ENCODE assay signal across 12 mouse cellular contexts in the genomic region with DNA sequence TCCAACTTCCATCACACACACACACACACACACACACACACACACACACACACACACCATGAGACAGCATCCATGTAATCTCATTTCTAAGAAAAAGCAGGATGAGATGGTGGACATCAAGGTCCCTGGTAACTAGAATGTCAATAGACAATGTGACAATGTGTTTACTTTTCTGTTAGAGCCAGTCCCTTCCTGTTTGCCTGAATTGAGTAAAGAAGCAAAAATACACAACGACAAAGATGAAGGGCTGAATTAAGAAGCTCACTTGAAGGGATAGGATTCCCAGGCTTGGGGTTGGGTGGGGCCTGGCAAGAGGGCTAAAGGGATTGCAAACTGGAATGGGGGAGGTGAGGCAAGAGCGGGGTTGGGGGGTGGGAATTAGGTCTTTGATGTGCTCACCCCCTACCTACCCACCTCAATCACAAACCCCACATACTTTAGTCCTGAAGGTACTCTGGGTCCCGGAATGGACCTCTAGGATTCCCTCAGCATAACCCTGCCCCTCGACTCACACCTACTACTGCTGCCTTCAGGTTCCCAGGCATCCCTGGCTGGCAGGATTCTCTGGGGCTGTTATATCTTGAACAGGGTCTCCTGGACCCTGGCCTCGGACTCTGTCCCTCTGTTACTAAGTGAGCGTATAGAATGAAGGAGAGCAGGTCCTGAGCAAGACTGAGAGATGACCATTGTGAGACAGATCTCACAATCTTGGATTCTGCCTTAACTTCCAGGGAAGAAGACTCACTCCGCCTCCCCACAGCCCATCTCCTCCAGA.
DNase-seq lines count a peak whose midpoint lies in the region; ATAC-seq and TF ChIP-seq lines count a peak whose summit lies in the region.
"Had no signal": no experiment of that assay in that cellular context is flagged by ENCODE, and none has a peak within 500 bp of the region (broad histone marks: within the 10 kb centered on the region; RNA-seq: fewer than 3 reads in every experiment).

No protein-coding gene starts in this region.

- no peak for TF ChIP-seq EP300 in ES-Bruce4 (IDR thresholded peaks at IDR 0.05; ENCODE audit: insufficient read depth, low read depth, low read length)

- no peak for ATAC-seq in heart, embryonic 14.5 days (ENCODE audit: insufficient number of reproducible peaks, insufficient read depth, low FRiP score, low read depth)
- ATAC-seq in limb, embryonic 13.5 days (ENCODE audit: low FRiP score, low read depth), result no peak

- peak overlapping the region; percentile 48 for H3K4me2 ChIP-seq in heart, embryonic 14.5 days (ENCODE audit: low read length)
- H3K4me2 ChIP-seq in limb, embryonic 13.5 days (replicated peaks), result 0 out of 2 replicates have a peak overlapping the region, but pooled peaks have one; percentile 9
- H3K4me2 ChIP-seq: embryonic facial prominence, embryonic 15.5 days; kidney, embryonic 15.5 days; lung, embryonic 15.5 days had no signal

- TF ChIP-seq POLR2A in ES-Bruce4 (IDR thresholded peaks at IDR 0.05; ENCODE audit: insufficient read depth, low read length), result no peak

- H3K36me3 ChIP-seq in heart, embryonic 14.5 days (ENCODE audit: control insufficient read depth, insufficient read depth, low read length), result no peaks in the 10 kb centered on the region
- no peaks in the 10 kb centered on the region for H3K36me3 ChIP-seq in ES-Bruce4 (ENCODE audit: control insufficient read depth, insufficient read depth, low read length, poor library complexity, severe bottlenecking)
- H3K36me3 ChIP-seq in limb, embryonic 13.5 days, result no peaks in the 10 kb centered on the region
- H3K36me3 ChIP-seq: embryonic facial prominence, embryonic 15.5 days; kidney, embryonic 15.5 days; lung, embryonic 15.5 days had no signal

- no peaks in the 10 kb centered on the region for H3K9me3 ChIP-seq in heart, embryonic 14.5 days (ENCODE audit: control insufficient read depth, low read length)
- H3K9me3 ChIP-seq in ES-Bruce4 (replicated peaks; ENCODE audit: control insufficient read depth, insufficient read depth, low read length, poor library complexity, severe bottlenecking), result no peaks in the 10 kb centered on the region
- no peaks in the 10 kb centered on the region for H3K9me3 ChIP-seq in limb, embryonic 13.5 days
- H3K9me3 ChIP-seq: embryonic facial prominence, embryonic 15.5 days; kidney, embryonic 15.5 days; lung, embryonic 15.5 days had no signal

- peaks cover 32 to 35% of the 10 kb centered on the region in 2 experiments for H3K4me1 ChIP-seq in heart, embryonic 14.5 days (ENCODE audit: control insufficient read depth in 2 of 2, insufficient read depth in 2 of 2, low read length in 2 of 2)
- H3K4me1 ChIP-seq in ES-Bruce4 (ENCODE audit: control insufficient read depth, insufficient read depth, low read length), result peaks cover 11% of the 10 kb centered on the region
- peaks cover 19% of the 10 kb centered on the region for H3K4me1 ChIP-seq in limb, embryonic 13.5 days

- WGBS in heart, embryonic 14.5 days, result 58% methylated on average over 7 of the region's 7 CpGs
- WGBS in limb, embryonic 13.5 days, result 57% methylated on average over 7 of the region's 7 CpGs

- peak overlapping the region; percentile 11 to 53; a peak in 3 of 4 replicates for H3K27ac ChIP-seq in heart, embryonic 14.5 days (replicated peaks in 1 of 2; ENCODE audit: control insufficient read depth in 1 of 2, insufficient read depth in 1 of 2, low read depth in 2 of 2, low read length in 2 of 2)
- H3K27ac ChIP-seq in ES-Bruce4 (ENCODE audit: insufficient read depth, low read length), result peak overlapping the region; percentile 79
- H3K27ac ChIP-seq in limb, embryonic 13.5 days, result no peak overlapping the region
- H3K27ac ChIP-seq: embryonic facial prominence, embryonic 15.5 days; kidney, embryonic 15.5 days; lung, embryonic 15.5 days had no signal

- DNase-seq in heart, postnatal 14 days, result no peak
- peak; percentile 52 for DNase-seq in 3T3-L1 (ENCODE audit: low read depth, low spot score)
- no peak for DNase-seq in frontal cortex, postnatal 36 days (ENCODE audit: low spot score in 2 of 2)
- no peak for DNase-seq in cerebellum, adult 11-12 months
- DNase-seq: thymus, adult 2 months had no signal

- TF ChIP-seq CTCF in ES-Bruce4 (IDR thresholded peaks at IDR 0.05; ENCODE audit: low read depth, low read length), result no peak

- intact Hi-C loops in heart, postnatal 14 days (cut with DNase I), result loop anchor here (2.0 kb wide), 1 partner anchor 83 kb away; no protein-coding TSS in a partner anchor

- no peak overlapping the region for H3K4me3 ChIP-seq in heart, embryonic 14.5 days (ENCODE audit: control insufficient read depth in 1 of 2, insufficient read depth in 1 of 2, low read depth in 1 of 2, low read length in 2 of 2)
- peak overlapping the region; percentile 28 for H3K4me3 ChIP-seq in ES-Bruce4 (ENCODE audit: low read depth, low read length)
- H3K4me3 ChIP-seq in limb, embryonic 13.5 days, result no peak overlapping the region
- H3K4me3 ChIP-seq: embryonic facial prominence, embryonic 15.5 days; kidney, embryonic 15.5 days; lung, embryonic 15.5 days had no signal

- H3K27me3 ChIP-seq in heart, embryonic 14.5 days (ENCODE audit: control insufficient read depth, insufficient read depth, low read length), result no peaks in the 10 kb centered on the region
- H3K27me3 ChIP-seq in ES-Bruce4 (ENCODE audit: control insufficient read depth, insufficient read depth, low read length, poor library complexity, severe bottlenecking), result no peaks in the 10 kb centered on the region
- H3K27me3 ChIP-seq in limb, embryonic 13.5 days, result peaks cover 7% of the 10 kb centered on the region; the same call in 1 of the 2 replicates
- H3K27me3 ChIP-seq: embryonic facial prominence, embryonic 15.5 days; lung, embryonic 15.5 days; Patski had no signal

- H3K9ac ChIP-seq in heart, embryonic 14.5 days (ENCODE audit: low read length), result no peak overlapping the region
- H3K9ac ChIP-seq in ES-Bruce4 (ENCODE audit: low read depth, poor library complexity, severe bottlenecking), result peak overlapping the region; percentile 43; the same call in 1 of the 2 replicates
- no peak overlapping the region for H3K9ac ChIP-seq in limb, embryonic 13.5 days
- H3K9ac ChIP-seq: embryonic facial prominence, embryonic 15.5 days; lung, embryonic 15.5 days had no signal
